9 mouse cellular contexts compared by ENCODE assay signal in the genomic region with DNA sequence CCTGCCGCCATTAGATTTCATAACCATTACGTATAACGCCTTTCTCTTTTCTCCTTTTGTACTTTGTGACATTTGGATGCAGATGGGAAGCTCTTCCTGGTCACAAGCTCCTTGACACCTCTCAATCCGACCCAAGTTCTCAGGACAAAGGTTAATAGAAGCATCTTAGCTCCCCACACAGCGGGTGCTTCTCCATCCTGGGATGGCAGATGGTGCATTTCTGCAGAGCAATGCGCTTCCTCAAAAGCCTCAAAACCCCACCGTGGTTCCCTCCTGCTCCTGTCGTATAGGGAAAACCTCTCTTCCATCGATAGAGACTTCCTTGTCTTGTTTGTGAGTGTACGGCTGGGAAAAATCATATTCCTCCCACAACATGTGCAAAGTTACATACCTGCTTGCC. TPM values are rescaled to one million over a fixed set of nuclear protein-coding genes. Genes with fewer than 3 reads are reported as not detected.
DNase-seq lines count a peak whose midpoint lies in the region; ATAC-seq and TF ChIP-seq lines count a peak whose summit lies in the region.
"Had no signal": no experiment of that assay in that cellular context is flagged by ENCODE, and none has a peak within 500 bp of the region (broad histone marks: within the 10 kb centered on the region; RNA-seq: fewer than 3 reads in every experiment).

No protein-coding gene starts in this region.

- ATAC-seq in embryonic facial prominence, embryonic 15.5 days (ENCODE audit: insufficient number of reproducible peaks, low FRiP score, low TSS enrichment, low read depth): no peak
- ATAC-seq in intestine, postnatal 0 days: no peak
- no peak for ATAC-seq in neural tube, embryonic 12.5 days (ENCODE audit: low FRiP score, low read depth)
- ATAC-seq in frontal cortex, adult (ENCODE audit: low TSS enrichment): no peak
- no peak for ATAC-seq in monocyte, adult 5-6 weeks (replicated peaks; ENCODE audit: insufficient number of reproducible peaks, low FRiP score, low TSS enrichment, poor library complexity, severe bottlenecking)

- 0 out of 2 replicates have a peak, but pooled peaks cover under 1% of the 10 kb centered on the region for H3K36me3 ChIP-seq in embryonic facial prominence, embryonic 15.5 days
- H3K36me3 ChIP-seq in intestine, postnatal 0 days (ENCODE audit: control insufficient read depth, insufficient read depth): peaks cover under 1% of the 10 kb centered on the region; the same call in 1 of the 2 replicates
- H3K36me3 ChIP-seq in neural tube, embryonic 12.5 days: no peaks in the 10 kb centered on the region

- peak overlapping the region; percentile 73 for H3K4me2 ChIP-seq in embryonic facial prominence, embryonic 15.5 days (replicated peaks)
- peak overlapping the region; percentile 66; the same call in 1 of the 2 replicates for H3K4me2 ChIP-seq in intestine, postnatal 0 days (replicated peaks; ENCODE audit: low read depth)
- H3K4me2 ChIP-seq in neural tube, embryonic 12.5 days (replicated peaks): peak overlapping the region; percentile 64

- H3K4me3 ChIP-seq in layer of hippocampus, adult 2 months: peak overlapping the region; percentile 20; the same call in 1 of the 2 replicates
- H3K4me3 ChIP-seq in embryonic facial prominence, embryonic 15.5 days (replicated peaks): peak overlapping the region; percentile 81; the same call in 1 of the 2 replicates
- no peak overlapping the region for H3K4me3 ChIP-seq in intestine, postnatal 0 days (ENCODE audit: low read depth, low read length)
- no peak overlapping the region for H3K4me3 ChIP-seq in neural tube, embryonic 12.5 days

- H3K9me3 ChIP-seq in embryonic facial prominence, embryonic 15.5 days (replicated peaks): no peaks in the 10 kb centered on the region
- H3K9me3 ChIP-seq in intestine, postnatal 0 days (ENCODE audit: control insufficient read depth): no peaks in the 10 kb centered on the region
- H3K9me3 ChIP-seq in neural tube, embryonic 12.5 days: no peaks in the 10 kb centered on the region

- no peaks in the 10 kb centered on the region for H3K27me3 ChIP-seq in embryonic facial prominence, embryonic 15.5 days
- H3K27me3 ChIP-seq in intestine, postnatal 0 days (replicated peaks; ENCODE audit: control insufficient read depth, insufficient read depth, low read length): no peaks in the 10 kb centered on the region
- H3K27me3 ChIP-seq in neural tube, embryonic 12.5 days (replicated peaks): no peaks in the 10 kb centered on the region

- WGBS in embryonic facial prominence, embryonic 15.5 days: 41% methylated on average over 10 of the region's 10 CpGs
- 35% methylated on average over 10 of the region's 10 CpGs for WGBS in intestine, postnatal 0 days
- WGBS in neural tube, embryonic 12.5 days: 29% methylated on average over 10 of the region's 10 CpGs

- no peak for TF ChIP-seq CTCF in layer of hippocampus, adult 2 months (conservative IDR thresholded peaks at IDR 0.05)
- no peak for TF ChIP-seq CTCF in intestine, postnatal 0 days (IDR thresholded peaks at IDR 0.05; ENCODE audit: low read depth)

- DNase-seq in layer of hippocampus, adult 2 months (ENCODE audit: low spot score in 2 of 2): no peak
- no peak for DNase-seq in layer of hippocampus, adult 9-10 months (ENCODE audit: low spot score)
- no peak for DNase-seq in gastrocnemius, postnatal 10 days
- DNase-seq: thymus, postnatal 4 days had no signal

- H3K4me1 ChIP-seq in embryonic facial prominence, embryonic 15.5 days: peaks cover 28% of the 10 kb centered on the region
- H3K4me1 ChIP-seq in intestine, postnatal 0 days (replicated peaks; ENCODE audit: control insufficient read depth, insufficient read depth, low read length): 0 out of 2 replicates have a peak, but pooled peaks cover 4% of the 10 kb centered on the region
- H3K4me1 ChIP-seq in neural tube, embryonic 12.5 days: peaks cover 17% of the 10 kb centered on the region

- H3K27ac ChIP-seq in layer of hippocampus, adult 2 months: no peak overlapping the region; the same call in 1 of the 2 replicates
- H3K27ac ChIP-seq in embryonic facial prominence, embryonic 15.5 days (replicated peaks): no peak overlapping the region
- no peak overlapping the region for H3K27ac ChIP-seq in intestine, postnatal 0 days (ENCODE audit: low read depth, low read length)
- no peak overlapping the region for H3K27ac ChIP-seq in neural tube, embryonic 12.5 days

- no peak overlapping the region for H3K9ac ChIP-seq in embryonic facial prominence, embryonic 15.5 days
- H3K9ac ChIP-seq in intestine, postnatal 0 days (ENCODE audit: low read depth, low read length): no peak overlapping the region
- H3K9ac ChIP-seq in neural tube, embryonic 12.5 days: 0 out of 2 replicates have a peak overlapping the region, but pooled peaks have one; percentile 22

RNA-seq across cellular contexts. Expression of a gene that starts 1.8 kb away (rescaled TPM):
- total RNA-seq in layer of hippocampus, adult 2 months (2021): 10 to 100 TPM; 65.4 to 76.2 TPM
- 64.3 and 69.2 TPM in 2 replicates for polyA plus RNA-seq in embryonic facial prominence, embryonic 15.5 days (2015; fragmentation: Nextera tagmentation; extraction: Ambion mirVana)
- polyA plus RNA-seq in intestine, postnatal 0 days (2015; fragmentation: Nextera tagmentation; extraction: Ambion mirVana): 46.2 and 46.9 TPM in 2 replicates
- polyA plus RNA-seq in neural tube, embryonic 12.5 days (2016; fragmentation: Nextera tagmentation; extraction: Ambion mirVana): 124 and 128 TPM in 2 replicates
- total RNA-seq in gastrocnemius, postnatal 10 days (2021): 10 to 100 TPM; 22.5 to 26.6 TPM
- 30.9 to 34.5 TPM (median 34.0 TPM) in 3 replicates for total RNA-seq in monocyte, adult 5-6 weeks (2017)

RNA-seq across cellular contexts. Expression of a gene that starts 1.9 kb away (rescaled TPM):
- 1 to 10 TPM; 2.5 to 3.5 TPM for total RNA-seq in layer of hippocampus, adult 2 months (2021)
- polyA plus RNA-seq in embryonic facial prominence, embryonic 15.5 days (2015; fragmentation: Nextera tagmentation; extraction: Ambion mirVana): 46.7 and 48.5 TPM in 2 replicates
- polyA plus RNA-seq in intestine, postnatal 0 days (2015; fragmentation: Nextera tagmentation; extraction: Ambion mirVana): 21.9 and 22.1 TPM in 2 replicates
- polyA plus RNA-seq in neural tube, embryonic 12.5 days (2016; fragmentation: Nextera tagmentation; extraction: Ambion mirVana): 49.3 and 50.9 TPM in 2 replicates
- 1 to 10 TPM; 3.6 to 4.4 TPM for total RNA-seq in gastrocnemius, postnatal 10 days (2021)
- 5.0 to 10.6 TPM (median 7.3 TPM) in 3 replicates for total RNA-seq in monocyte, adult 5-6 weeks (2017)

RNA-seq across cellular contexts. Expression of a gene that starts 50.0 kb away (rescaled TPM):
- total RNA-seq in layer of hippocampus, adult 2 months (2021): 1 to 10 TPM; 2.1 TPM
- polyA plus RNA-seq in embryonic facial prominence, embryonic 15.5 days (2015; fragmentation: Nextera tagmentation; extraction: Ambion mirVana): 1.6 and 2.4 TPM in 2 replicates
- polyA plus RNA-seq in intestine, postnatal 0 days (2015; fragmentation: Nextera tagmentation; extraction: Ambion mirVana): 3.4 and 4.4 TPM in 2 replicates
- 1.7 TPM in 1 of 2 replicates, not detected in the other for polyA plus RNA-seq in neural tube, embryonic 12.5 days (2016; fragmentation: Nextera tagmentation; extraction: Ambion mirVana)
- total RNA-seq in gastrocnemius, postnatal 10 days (2021): 1 to 10 TPM; 1.2 to 6.3 TPM
- 1.9 to 4.4 TPM (median 4.0 TPM) in 3 replicates for total RNA-seq in monocyte, adult 5-6 weeks (2017)

RNA-seq across cellular contexts. Expression of a gene that starts 55.1 kb away (rescaled TPM):
- 10 to 100 TPM; 14.1 to 15.5 TPM for total RNA-seq in layer of hippocampus, adult 2 months (2021)
- 19.2 and 19.9 TPM in 2 replicates for polyA plus RNA-seq in embryonic facial prominence, embryonic 15.5 days (2015; fragmentation: Nextera tagmentation; extraction: Ambion mirVana)
- 8.2 and 9.7 TPM in 2 replicates for polyA plus RNA-seq in intestine, postnatal 0 days (2015; fragmentation: Nextera tagmentation; extraction: Ambion mirVana)
- polyA plus RNA-seq in neural tube, embryonic 12.5 days (2016; fragmentation: Nextera tagmentation; extraction: Ambion mirVana): 19.1 and 19.8 TPM in 2 replicates
- total RNA-seq in gastrocnemius, postnatal 10 days (2021): 10 to 100 TPM; 10.0 to 13.1 TPM
- 30.0 to 60.2 TPM (median 31.0 TPM) in 3 replicates for total RNA-seq in monocyte, adult 5-6 weeks (2017)

RNA-seq across cellular contexts. Expression of a gene that starts 55.5 kb away (rescaled TPM):
- total RNA-seq in layer of hippocampus, adult 2 months (2021): 10 to 100 TPM; 16.4 to 21.5 TPM
- 25.5 and 27.6 TPM in 2 replicates for polyA plus RNA-seq in embryonic facial prominence, embryonic 15.5 days (2015; fragmentation: Nextera tagmentation; extraction: Ambion mirVana)
- 9.1 TPM in 2 replicates for polyA plus RNA-seq in intestine, postnatal 0 days (2015; fragmentation: Nextera tagmentation; extraction: Ambion mirVana)
- 32.1 and 34.9 TPM in 2 replicates for polyA plus RNA-seq in neural tube, embryonic 12.5 days (2016; fragmentation: Nextera tagmentation; extraction: Ambion mirVana)
- total RNA-seq in gastrocnemius, postnatal 10 days (2021): 10 to 100 TPM; 17.7 to 20.0 TPM
- 6.2 to 19.3 TPM (median 18.0 TPM) in 3 replicates for total RNA-seq in monocyte, adult 5-6 weeks (2017)

Comparison
In these comparisons a context has a peak if more than half of its experiments do, and no peak if none do; other contexts are left out.
1. H3K4me3 ChIP-seq: peak in layer of hippocampus, adult 2 months (single experiment) and embryonic facial prominence, embryonic 15.5 days (single experiment); none in intestine, postnatal 0 days (single experiment) and neural tube, embryonic 12.5 days (single experiment).
2. Peak in every context shown above with its lines, with median percentiles within 50 percentile points of each other: H3K4me2 ChIP-seq.